Mouse (Mus musculus): ENCODE results near the gene Otog.

GRCm38 (mm10) chr7:46352748-46353147, 112.0 kb downstream of the Otog start:
- TF ChIP-seq USF1 (IDR thresholded peaks at IDR 0.05; ENCODE audit: low read depth) (no peak), CEBPB (IDR thresholded peaks at IDR 0.05; ENCODE audit: insufficient read depth, poor library complexity, severe bottlenecking) (no peak), E2F4 (IDR thresholded peaks at IDR 0.05; ENCODE audit: insufficient read depth) (no peak), POLR2A (IDR thresholded peaks at IDR 0.05; ENCODE audit: insufficient read length, low read depth) (peak; percentile 61), MYOD1 (IDR thresholded peaks at IDR 0.05; ENCODE audit: control insufficient read depth in 1 of 3, insufficient read length in 2 of 3, low read depth in 2 of 3) (peak in 1 of 3 experiments; percentile 38), SRF (IDR thresholded peaks at IDR 0.05; ENCODE audit: control insufficient read depth, insufficient read length, low read depth) (no peak)

Measured in myocyte (in vitro differentiated cells).